Mouse (Mus musculus): ENCODE results near the gene Il4i1.

DNA sequence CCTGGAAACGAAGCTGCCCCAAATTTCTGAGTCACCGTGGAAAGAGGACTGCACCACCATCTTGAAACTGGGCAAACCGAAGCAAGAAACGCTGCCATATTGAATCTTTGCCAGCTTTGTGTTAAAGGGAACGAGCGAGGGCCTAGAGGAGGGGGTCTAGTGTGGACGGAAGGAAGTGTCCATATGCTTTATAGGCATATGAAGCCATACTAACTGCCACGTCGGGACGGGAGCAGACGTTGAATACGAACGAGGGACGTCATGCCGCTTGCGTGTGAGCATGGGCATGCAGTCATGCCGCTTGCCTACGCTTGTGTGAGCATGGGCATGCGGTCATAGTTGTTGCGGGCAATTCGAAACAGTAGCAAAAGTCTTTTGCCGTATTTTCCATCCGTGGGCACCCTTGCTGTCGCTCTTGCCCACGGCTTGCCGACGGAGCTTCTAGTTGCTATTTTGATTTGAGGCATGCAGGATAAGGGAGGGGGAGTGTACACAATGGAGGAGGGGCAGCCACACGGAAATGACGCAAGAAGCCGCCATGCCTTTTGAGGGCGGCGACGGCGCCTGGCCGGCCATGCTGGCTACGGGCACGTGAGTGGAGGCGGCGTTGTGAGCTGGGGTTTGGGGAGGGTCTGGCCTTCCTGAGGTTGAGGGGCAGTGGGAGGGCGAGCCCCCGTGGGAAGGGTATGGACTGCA lies 33.4 kb downstream of the Il4i1 start:
- TF ChIP-seq EP300 (IDR thresholded peaks at IDR 0.05; ENCODE audit: insufficient read depth, low read depth, low read length) (0 out of 2 replicates have a peak, but pooled peaks have one; percentile 57), POLR2A (IDR thresholded peaks at IDR 0.05; ENCODE audit: insufficient read depth, low read length) (peak; percentile 75), CTCF (IDR thresholded peaks at IDR 0.05; ENCODE audit: low read depth, low read length) (no peak)

Data from ES-Bruce4 (cell line).